Mouse (Mus musculus) testis, adult 2 months (tissue): Measurements from ENCODE around the gene Zfp651.

Experiments
- CTCF ChIP-seq: fragments of 200-500 bp; IDR thresholded peaks from 2 replicates; pipeline ENCODE4 v1.5.1; 2012; ENCODE audit warnings: low read depth, mild to moderate bottlenecking, inconsistent platforms, low read length, moderate library complexity; ENCODE audit not compliant: control insufficient read depth, insufficient read depth, insufficient replicate concordance
- POLR2A ChIP-seq: fragments of 200-500 bp; IDR thresholded peaks from 2 replicates; pipeline ENCODE4 v1.6.1; 2012; ENCODE audit warnings: low read depth, mild to moderate bottlenecking, inconsistent platforms, low read length, moderate library complexity; ENCODE audit not compliant: control insufficient read depth

DNA sequence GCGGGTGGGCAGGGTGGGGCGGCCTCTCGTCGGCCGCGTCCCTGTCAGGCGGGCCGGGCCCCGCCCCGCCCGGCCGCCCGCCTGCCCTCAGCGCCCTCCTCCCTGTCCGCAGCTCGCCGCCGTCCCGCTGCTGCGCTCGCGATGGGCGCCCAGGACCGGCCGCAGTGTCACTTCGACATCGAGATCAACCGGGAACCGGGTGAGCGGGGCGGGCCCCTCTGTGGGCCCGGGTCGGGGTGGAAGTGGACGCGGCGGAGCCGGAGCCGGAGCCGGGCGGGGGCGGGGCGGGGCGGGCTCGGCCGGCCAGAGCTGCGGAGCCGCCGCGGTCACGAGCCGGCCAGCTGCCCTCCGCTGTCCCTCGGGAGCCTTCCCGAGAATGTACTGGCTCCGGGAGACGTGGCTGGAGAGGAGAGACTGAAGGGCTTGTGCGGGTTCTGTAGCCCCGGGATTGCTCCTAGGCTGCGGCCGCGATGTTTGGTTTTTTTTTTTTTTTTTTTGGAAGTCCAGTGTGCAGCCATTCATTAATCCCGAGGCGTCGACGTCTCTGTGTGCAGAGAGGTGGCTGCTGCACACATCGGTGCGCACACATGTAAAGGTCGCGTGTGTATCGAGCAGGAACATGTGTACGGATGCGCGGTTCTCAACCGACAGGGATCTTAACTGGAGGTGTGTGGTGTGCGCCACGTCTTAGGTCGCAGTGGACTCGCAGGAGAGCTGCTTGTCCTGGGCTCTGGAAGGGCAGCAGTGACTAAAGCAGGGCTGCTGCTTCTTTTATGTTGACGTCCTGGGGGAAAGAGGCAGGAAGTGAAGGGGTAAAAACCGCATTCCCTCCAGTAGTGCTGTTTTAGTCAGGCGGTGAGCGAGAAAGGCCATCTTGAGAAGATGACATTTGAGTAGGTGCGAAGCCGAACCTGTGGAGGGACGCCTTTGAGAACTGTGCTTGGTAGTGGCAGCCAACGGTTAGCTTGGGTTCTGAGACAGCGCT lies 39.5 kb upstream of the Zfp651 start:
- TF ChIP-seq CTCF (no peak), POLR2A (peak; percentile 42; the same call in 1 of the 2 replicates)
